Mouse (Mus musculus) ES-E14 (cell line): ENCODE data around the gene Metap1d.

Experiments
- MAFK ChIP-seq: IDR thresholded peaks from 2 replicates; pipeline ENCODE4 v1.6.1; 2014; ENCODE audit warnings: mild to moderate bottlenecking, low read depth, low read length, inconsistent platforms; ENCODE audit not compliant: insufficient read depth
- ZC3H11A ChIP-seq: IDR thresholded peaks from 2 replicates; pipeline ENCODE4 v1.6.1; 2012; ENCODE audit warnings: low read depth, mild to moderate bottlenecking, inconsistent platforms, low read length, borderline replicate concordance
- ZNF384 ChIP-seq: IDR thresholded peaks from 2 replicates; pipeline ENCODE4 v1.6.1; 2012; ENCODE audit warnings: low read depth, low read length, inconsistent platforms

- TF ChIP-seq ZC3H11A (no peak), MAFK (no peak), ZNF384 (no peak)
These were observed 93.0 kb downstream of the Metap1d start for GRCm38 (mm10) chr2:71545882-71546639.
